Mouse (Mus musculus) stomach, embryonic 14.5 days (tissue): ENCODE measurements at regions not wholly inside any gene's neighbourhood (a gene's known extent, or its start where the extent isn't known, plus 50 kb on each side); places are given as distances from the start of the nearest gene placed in this dataset.

Experiments used
- ATAC-seq: fragments of 200-750 bp; cut with Nextera tagmentation; 2 replicates; pipeline ENCODE4 v1.8.0; 2017; ENCODE audit warnings: low read depth, moderate TSS enrichment; ENCODE audit not compliant: insufficient number of reproducible peaks, insufficient read depth, low FRiP score
- H3K27ac ChIP-seq: fragments of 300-500 bp; sonication (generic); 2 replicates; pipeline ENCODE4 v1.5.1; 2014; ENCODE audit warnings: mild to moderate bottlenecking, low read length, moderate library complexity, mixed read lengths
- H3K27me3 ChIP-seq: fragments of 300-500 bp; sonication (generic); 2 replicates; pipeline ENCODE4 v1.6.1; 2014; ENCODE audit warnings: low read length, control low read depth, mixed read lengths; ENCODE audit not compliant: control insufficient read depth, insufficient read depth
- H3K36me3 ChIP-seq: fragments of 300-500 bp; sonication (generic); 2 replicates; pipeline ENCODE4 v1.6.1; 2014; ENCODE audit warnings: mild to moderate bottlenecking, control low read depth, low read length, moderate library complexity, mixed read lengths; ENCODE audit not compliant: control insufficient read depth, insufficient read depth
- H3K4me1 ChIP-seq: fragments of 300-500 bp; sonication (generic); 2 replicates; pipeline ENCODE4 v1.6.1; 2014; ENCODE audit warnings: low read length, control low read depth, mixed read lengths; ENCODE audit not compliant: control insufficient read depth, insufficient read depth
- H3K4me2 ChIP-seq: fragments of 300-500 bp; sonication (generic); replicated peaks from 2 replicates; pipeline ENCODE4 v1.6.1; 2014; ENCODE audit warnings: low read depth, low read length, control low read depth
- H3K4me3 ChIP-seq: fragments of 300-500 bp; sonication (generic); 2 replicates; pipeline ENCODE4 v1.5.1; 2014; ENCODE audit warnings: low read depth, low read length, control low read depth
- H3K9ac ChIP-seq: fragments of 300-500 bp; sonication (generic); replicated peaks from 2 replicates; pipeline ENCODE4 v1.6.1; 2014; ENCODE audit warnings: low read depth, mild to moderate bottlenecking, control low read depth, low read length, moderate library complexity, mixed read lengths
- H3K9me3 ChIP-seq: fragments of 300-500 bp; sonication (generic); 2 replicates; pipeline ENCODE4 v1.6.1; 2016; ENCODE audit warnings: low read depth, low read length, control low read depth; ENCODE audit not compliant: control insufficient read depth
- WGBS: fragments of 180-500 bp; shearing (Covaris S2); extraction: QIAGEN DNeasy Blood & Tissue Kit; methylation state at CpG from one replicate; pipeline ENCODE4 v1.1.7; 2014; 5-methylcytosine and 5-hydroxymethylcytosine counted together

DNA sequence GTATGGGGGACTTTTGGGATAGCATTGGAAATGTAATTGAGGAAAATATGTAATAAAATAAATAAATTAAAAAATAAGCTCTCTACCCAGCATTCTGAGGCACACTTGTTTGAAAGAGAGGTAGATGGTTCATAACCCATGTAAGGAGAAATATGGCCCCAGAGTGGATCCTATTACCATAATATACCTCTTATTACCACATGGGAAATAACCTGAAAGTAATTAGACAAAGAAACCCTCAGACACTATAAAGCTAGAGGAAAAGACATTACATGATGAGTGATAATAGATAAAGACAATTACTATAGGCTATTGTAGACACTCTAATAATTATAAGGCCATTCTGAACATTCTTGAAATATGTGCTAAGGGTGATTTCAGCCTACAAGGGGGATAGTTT, 2444.8 kb upstream of the Gm12353 start:
- H3K4me2 ChIP-seq: no peak overlapping the region
- no peaks in the 10 kb centered on the region for H3K36me3 ChIP-seq
- no peak for ATAC-seq
- H3K4me3 ChIP-seq: no peak overlapping the region
- H3K27ac ChIP-seq: no peak overlapping the region
- H3K27me3 ChIP-seq: no peaks in the 10 kb centered on the region
- H3K9me3 ChIP-seq: no peaks in the 10 kb centered on the region
- H3K9ac ChIP-seq: no peak overlapping the region
- no peaks in the 10 kb centered on the region for H3K4me1 ChIP-seq

DNA sequence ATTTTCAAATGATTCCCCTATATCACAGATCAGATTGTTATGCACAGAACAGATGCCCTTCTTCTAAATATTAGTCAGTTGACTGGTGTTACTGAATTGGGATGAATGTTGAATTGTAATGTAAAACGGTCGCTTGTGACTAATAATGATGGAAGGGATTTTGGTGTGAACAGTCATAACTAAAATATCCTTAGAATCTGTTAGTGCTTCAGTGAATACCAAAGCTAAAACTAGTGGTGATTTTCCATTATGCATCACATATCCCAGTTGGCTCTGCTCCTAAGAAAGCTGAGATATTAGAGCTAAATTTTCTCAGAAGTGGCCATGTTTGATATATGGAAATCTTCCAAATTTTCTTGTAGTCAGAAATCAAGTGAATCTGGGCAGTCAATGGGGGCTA, 2441.7 kb upstream of the Gm12353 start:
- H3K4me3 ChIP-seq: no peak overlapping the region
- H3K9ac ChIP-seq: no peak overlapping the region
- 75% methylated on average over 2 of the region's 2 CpGs for WGBS
- no peak for ATAC-seq
- no peak overlapping the region for H3K27ac ChIP-seq
- no peaks in the 10 kb centered on the region for H3K4me1 ChIP-seq
- H3K4me2 ChIP-seq: no peak overlapping the region
- no peaks in the 10 kb centered on the region for H3K9me3 ChIP-seq
- H3K36me3 ChIP-seq: no peaks in the 10 kb centered on the region
- H3K27me3 ChIP-seq: no peaks in the 10 kb centered on the region

DNA sequence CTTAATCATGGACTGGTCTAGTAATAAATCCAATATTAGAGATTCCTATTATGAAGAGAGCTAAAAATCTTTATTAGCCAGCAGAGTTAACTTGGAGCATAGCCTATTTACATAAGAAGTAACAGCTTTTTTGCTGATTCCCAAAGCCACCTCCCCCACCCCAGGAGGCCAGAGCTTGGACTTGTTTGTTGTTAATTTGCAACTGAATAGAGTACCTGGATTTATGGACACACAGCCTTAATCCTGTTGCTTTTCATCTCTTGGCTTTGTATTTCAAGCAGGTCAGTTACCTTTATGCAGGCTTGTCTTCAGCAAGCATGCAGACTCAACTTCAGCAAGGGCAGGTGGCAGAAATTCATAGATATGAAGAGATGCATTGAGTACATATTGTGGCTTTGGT, 2396.5 kb upstream of the Gm12353 start:
- Histone ChIP-seq H3K27me3 (no peaks in the 10 kb centered on the region), H3K27ac (no peak overlapping the region), H3K4me3 (no peak overlapping the region), H3K36me3 (no peaks in the 10 kb centered on the region), H3K9me3 (no peaks in the 10 kb centered on the region), H3K4me1 (no peaks in the 10 kb centered on the region), H3K4me2 (no peak overlapping the region), H3K9ac (no peak overlapping the region)
- no peak for ATAC-seq

DNA sequence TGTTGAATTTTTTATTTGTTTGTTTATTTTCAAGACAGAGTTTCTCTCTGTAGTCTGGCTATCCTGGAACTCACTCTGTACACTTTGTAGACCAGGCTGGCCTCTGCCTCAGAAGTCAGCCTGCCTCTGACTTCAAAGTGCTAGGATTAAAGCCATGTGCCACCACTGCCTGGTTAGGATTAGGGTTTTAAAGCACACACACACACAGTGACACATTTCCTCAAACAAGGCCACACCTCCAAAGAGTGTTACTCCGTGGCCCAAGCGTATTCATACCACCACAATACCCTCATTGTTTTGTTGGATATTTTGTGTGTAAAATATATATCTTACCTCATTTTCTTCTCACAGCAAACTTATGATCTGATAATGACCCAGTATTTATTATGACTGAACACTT, 2365.4 kb upstream of the Gm12353 start:
- WGBS: 79% methylated on average over 2 of the region's 2 CpGs

DNA sequence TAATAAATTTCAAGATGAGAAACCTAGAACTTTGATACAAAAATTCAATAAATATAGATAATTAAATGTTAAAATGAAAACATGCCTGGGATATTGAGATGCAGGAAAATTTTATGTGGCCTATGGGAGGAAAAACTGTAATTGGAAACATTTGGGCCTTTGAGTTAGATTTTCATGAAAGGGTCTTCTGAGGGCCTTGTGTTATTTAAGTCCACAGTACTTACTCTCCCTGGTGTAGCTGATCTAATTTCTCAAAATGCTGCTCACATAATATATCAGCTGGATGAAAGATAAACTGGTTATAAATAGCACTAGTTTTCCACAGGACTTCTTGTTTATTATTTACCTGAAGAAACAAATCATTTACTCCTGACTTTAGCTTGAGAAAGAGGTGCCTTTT, 2364.9 kb upstream of the Gm12353 start:
- no peaks in the 10 kb centered on the region for H3K36me3 ChIP-seq
- no peaks in the 10 kb centered on the region for H3K27me3 ChIP-seq
- H3K4me2 ChIP-seq: no peak overlapping the region
- no peak overlapping the region for H3K4me3 ChIP-seq
- no peak overlapping the region for H3K9ac ChIP-seq
- no peak for ATAC-seq
- H3K27ac ChIP-seq: no peak overlapping the region
- H3K9me3 ChIP-seq: no peaks in the 10 kb centered on the region
- no peaks in the 10 kb centered on the region for H3K4me1 ChIP-seq

More for the DNA sequence above, 2365.4 kb upstream of the Gm12353 start:
- Histone ChIP-seq H3K4me1 (no peaks in the 10 kb centered on the region), H3K4me3 (no peak overlapping the region), H3K9ac (no peak overlapping the region), H3K36me3 (no peaks in the 10 kb centered on the region), H3K9me3 (no peaks in the 10 kb centered on the region), H3K4me2 (no peak overlapping the region), H3K27ac (no peak overlapping the region), H3K27me3 (no peaks in the 10 kb centered on the region)
- no peak for ATAC-seq

DNA sequence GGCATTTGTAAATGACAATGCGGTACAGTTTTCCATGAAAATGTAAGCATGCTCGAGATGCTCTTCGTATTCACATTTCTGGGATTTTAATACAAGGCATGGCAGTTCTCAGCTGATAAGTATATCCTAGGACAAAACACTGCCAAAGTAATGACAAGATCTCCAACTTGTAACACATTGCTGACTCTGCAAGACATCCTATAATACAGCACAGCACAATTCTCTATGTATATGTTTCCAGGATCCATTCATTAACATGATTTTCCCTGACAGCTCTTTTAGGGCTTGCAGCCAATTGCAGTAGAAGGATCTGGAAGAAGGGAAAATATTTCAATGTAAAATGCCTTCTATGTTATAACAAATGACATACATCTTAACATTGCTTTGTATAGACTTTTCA, 2346.1 kb upstream of the Gm12353 start:
- H3K4me3 ChIP-seq: no peak overlapping the region
- no peak overlapping the region for H3K9ac ChIP-seq
- no peaks in the 10 kb centered on the region for H3K36me3 ChIP-seq
- H3K27me3 ChIP-seq: no peaks in the 10 kb centered on the region
- H3K4me2 ChIP-seq: no peak overlapping the region
- H3K9me3 ChIP-seq: no peaks in the 10 kb centered on the region
- no peak overlapping the region for H3K27ac ChIP-seq
- 48% methylated on average over 3 of the region's 3 CpGs for WGBS
- peak; percentile 77; the same call in 1 of the 2 replicates for ATAC-seq
- no peaks in the 10 kb centered on the region for H3K4me1 ChIP-seq

DNA sequence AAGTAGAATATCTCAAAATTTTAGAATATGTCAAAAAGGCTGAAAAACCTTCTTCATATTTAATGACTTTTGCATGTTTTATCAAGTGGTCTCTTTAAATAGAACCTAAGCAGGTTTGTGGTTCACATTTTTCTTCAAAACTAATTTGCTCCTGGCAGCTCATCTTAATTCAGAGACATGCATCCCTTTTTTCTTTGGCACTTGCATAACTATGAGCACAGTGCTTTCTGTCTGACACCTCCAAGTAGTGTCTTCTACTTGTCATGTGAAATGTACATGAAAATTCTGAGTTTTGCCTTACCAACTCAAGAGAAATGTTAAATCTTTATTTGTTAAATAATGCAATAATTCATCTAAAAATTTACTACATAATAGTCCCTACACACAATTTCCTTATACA, 2343.5 kb upstream of the Gm12353 start:
- Histone ChIP-seq H3K9me3 (no peaks in the 10 kb centered on the region), H3K9ac (no peak overlapping the region), H3K27me3 (no peaks in the 10 kb centered on the region), H3K27ac (no peak overlapping the region), H3K36me3 (no peaks in the 10 kb centered on the region), H3K4me1 (no peaks in the 10 kb centered on the region), H3K4me2 (no peak overlapping the region), H3K4me3 (no peak overlapping the region)
- no peak for ATAC-seq

DNA sequence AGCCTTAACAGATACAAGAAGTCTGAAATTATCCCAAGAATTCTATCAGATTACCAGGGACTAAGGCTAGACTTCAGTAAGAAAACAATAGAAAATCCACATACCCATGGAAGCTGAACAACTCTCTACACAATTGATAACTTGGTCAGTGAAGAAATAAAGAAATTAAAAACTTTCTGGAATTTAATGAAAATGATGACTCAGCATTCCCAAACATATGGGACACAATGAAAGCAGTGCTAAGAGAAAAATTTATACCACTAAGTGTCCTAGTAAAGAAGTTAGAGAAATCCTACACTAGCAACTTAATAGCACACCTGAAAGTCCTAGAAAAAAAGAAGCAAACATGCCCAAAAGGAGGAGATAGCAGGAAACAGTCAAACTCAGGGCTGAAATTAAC, 2306.1 kb upstream of the Gm12353 start:
- Histone ChIP-seq H3K4me3 (no peak overlapping the region), H3K27ac (no peak overlapping the region), H3K36me3 (no peaks in the 10 kb centered on the region), H3K4me1 (no peaks in the 10 kb centered on the region), H3K4me2 (no peak overlapping the region), H3K27me3 (no peaks in the 10 kb centered on the region), H3K9ac (no peak overlapping the region), H3K9me3 (no peaks in the 10 kb centered on the region)
- no peak for ATAC-seq

DNA sequence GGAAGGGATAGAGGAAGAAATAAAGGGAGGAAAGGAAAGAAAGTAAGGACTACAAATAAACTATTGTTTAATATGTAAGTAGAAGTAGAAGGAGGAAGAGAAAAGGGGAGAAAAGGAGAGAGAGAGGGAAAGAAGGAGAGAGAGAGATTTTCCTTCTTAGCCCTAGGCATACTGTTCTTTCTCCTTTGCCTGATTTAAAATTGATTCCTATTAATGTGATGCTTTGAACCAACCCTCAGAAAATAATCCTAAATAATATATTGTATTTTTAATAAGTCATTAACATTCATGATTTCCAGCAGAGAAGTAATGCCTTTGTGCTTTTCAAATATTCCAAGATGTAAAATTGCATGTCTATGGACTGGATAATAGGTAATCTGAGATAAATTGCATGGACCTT, 2286.2 kb upstream of the Gm12353 start:
- Histone ChIP-seq H3K36me3 (no peaks in the 10 kb centered on the region), H3K27me3 (no peaks in the 10 kb centered on the region), H3K4me2 (no peak overlapping the region), H3K9ac (no peak overlapping the region), H3K4me3 (no peak overlapping the region), H3K4me1 (no peaks in the 10 kb centered on the region), H3K27ac (no peak overlapping the region), H3K9me3 (no peaks in the 10 kb centered on the region)
- no peak for ATAC-seq
